Mouse (Mus musculus) neutrophil, adult 5-6 weeks (primary cell): ENCODE measurements around the gene Nav2. TPM values are rescaled to one million over a fixed set of nuclear protein-coding genes. Genes with fewer than 3 reads are reported as not detected.

ENCODE experiments used
- ATAC-seq: fragments of 151-379, 151-347 bp; 2 replicates; pipeline ENCODE4 v1.8.0; 2017; ENCODE audit warnings: mild to moderate bottlenecking, moderate TSS enrichment; ENCODE audit not compliant: insufficient number of reproducible peaks, poor library complexity, low FRiP score, severe bottlenecking; ENCODE audit errors: extremely low read depth
- total RNA-seq: library from RNA; stranded (forward); fragments of 200-1000 nt; gene quantifications from 2 replicates; pipeline ENCODE4 v1.2.3, GENCODE M21; 2017

Gene Nav2
- total RNA-seq, 1 experiment from 2014 or later = 3.1 TPM

DNA sequence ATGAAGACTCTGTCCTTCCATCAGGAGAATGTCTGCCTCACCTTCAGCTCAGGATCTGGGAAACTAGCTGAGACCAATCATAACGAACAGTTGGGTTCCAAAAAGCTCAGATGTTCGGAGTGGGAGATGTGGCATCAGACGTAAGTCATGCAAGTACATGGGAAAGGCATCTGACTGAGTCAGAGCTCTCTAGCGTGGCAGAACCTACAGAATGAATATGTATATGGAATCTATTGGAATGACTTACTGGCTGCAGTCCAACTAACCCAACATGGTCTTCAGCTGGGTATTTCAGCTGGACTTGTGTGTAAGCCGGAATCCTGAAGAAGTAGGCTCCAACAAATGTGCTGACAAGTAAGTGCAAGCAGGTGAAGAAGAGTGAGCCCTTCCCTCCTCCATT is 199.6 kb downstream of the Nav2 start:
- no peak for ATAC-seq

DNA sequence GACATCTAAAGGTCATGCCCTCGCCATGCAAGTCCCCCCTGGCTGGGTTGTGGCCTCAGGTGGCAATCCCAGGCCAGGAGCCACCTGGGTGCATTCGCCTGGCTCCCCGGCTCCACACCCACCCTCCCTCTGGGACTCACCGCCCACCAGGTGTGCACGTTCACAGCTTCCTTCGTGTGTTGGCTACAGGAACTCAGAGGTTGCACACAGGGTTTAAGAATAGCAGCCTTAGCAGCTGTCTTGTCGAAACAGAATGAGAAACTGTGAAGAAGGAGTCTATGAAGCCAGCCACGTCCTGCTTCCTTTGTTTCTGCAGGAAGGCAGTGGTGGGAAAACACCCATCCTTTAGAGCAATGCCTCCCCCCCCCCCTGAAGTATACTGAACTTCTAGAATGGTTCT is 210.5 kb downstream of the Nav2 start:
- ATAC-seq = no peak

DNA sequence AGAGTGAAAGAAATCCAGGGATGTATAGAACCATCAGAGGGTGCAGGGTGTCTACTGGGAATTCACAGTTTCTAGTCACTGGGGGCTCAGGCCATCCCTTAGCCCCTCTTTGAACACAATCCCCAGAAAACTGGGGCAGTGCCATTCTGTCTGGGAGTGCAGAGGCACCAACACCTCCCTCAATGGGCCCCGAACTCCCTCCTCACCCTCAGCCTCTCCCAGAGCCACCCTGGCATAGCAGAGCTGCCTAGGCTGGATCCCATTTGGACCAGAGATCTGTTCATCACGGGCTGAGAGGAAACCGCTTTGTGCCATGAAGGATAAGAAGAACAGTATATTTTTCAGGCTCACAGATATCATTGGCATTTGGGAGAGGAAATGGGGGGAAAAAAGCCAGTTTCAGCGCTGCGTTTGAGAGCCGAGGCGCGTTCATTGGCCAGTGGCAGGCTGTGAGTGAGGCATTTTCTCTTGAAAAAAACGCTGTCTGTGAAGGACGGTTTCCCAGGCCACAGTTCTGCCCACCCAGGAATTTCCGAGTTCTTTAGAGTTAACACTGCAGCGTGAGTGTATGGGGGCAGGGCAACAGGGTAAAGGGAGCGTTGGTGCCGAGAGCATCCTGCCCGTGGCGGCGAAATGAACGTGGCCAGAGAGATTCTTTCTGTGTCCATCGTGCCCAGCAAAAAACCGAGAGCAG is 211.4 kb downstream of the Nav2 start:
- no peak for ATAC-seq

DNA sequence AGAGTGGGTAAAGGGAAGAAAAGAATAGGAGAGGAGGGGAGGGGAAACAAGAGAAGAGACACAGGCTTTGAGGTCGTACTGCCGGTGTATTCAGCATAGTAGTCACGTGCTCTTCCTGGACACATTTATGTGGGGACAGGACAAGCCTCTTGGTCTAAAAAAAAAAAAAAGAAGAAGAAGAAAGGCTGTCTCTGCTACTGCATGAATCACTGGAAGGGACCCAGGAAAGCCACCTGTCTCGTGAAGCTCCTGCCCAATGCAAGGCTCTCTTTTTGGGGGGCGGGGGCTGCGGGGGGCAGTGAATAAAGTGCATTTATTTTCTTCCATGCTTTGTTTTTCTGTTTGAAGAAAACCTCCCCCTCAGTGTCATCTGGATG is 212.0 kb downstream of the Nav2 start:
- ATAC-seq = no peak

DNA sequence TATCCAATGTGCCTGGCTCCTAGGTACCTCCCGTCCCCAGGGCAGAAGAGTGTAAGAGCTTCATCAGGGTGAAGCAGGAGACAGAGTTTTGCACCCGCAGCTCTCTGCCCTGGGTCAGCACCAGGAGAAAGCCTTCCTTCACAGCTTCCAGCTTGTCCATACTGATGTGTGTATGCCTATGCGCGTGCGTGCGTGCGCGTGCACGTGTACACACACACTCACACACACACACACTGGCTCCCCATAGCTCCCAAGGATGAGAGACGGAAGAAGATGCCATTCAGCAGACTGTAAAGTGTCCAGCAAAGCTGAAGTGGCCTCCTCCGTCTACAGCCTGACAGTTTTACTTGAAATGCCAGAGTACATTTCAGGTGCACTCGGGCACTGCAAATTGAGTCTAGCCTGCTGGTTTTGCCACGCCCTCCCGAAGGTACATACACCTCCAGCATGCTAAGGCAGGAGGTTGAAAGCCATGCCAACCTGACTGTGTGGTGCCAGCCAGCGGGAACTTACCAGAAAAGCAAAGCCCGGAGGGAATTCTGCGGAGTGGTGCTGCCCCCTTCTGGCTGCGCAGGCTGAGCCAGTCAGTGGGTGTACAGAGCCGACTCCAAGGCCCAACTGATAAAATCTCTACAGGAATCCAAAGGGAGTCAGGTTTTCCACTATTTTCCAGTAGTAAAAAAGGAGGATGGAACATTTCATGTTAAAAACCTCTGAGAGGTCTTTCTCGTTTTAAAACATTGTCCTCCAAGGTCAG is 212.6 kb downstream of the Nav2 start:
- ATAC-seq = peak; percentile 45

DNA sequence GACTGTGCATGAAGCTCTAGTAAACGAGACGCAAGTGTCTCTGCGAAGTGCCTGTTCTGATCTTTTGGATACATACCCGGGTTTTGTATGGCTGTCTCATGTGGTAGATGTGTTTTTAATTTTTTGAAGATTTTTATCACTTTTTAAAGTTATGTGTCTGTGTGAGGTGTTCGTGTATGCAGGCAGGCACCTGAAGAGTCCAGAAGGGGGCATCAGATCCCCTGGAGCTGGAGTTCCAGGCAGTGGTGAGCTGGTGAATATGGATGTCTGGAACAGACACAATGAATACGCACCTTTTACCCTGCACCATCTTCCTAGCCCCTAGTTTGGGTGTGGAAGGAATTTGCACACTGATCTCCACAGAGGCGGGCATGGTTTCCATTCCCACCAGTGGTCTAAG is 214.0 kb downstream of the Nav2 start:
- ATAC-seq = no peak

DNA sequence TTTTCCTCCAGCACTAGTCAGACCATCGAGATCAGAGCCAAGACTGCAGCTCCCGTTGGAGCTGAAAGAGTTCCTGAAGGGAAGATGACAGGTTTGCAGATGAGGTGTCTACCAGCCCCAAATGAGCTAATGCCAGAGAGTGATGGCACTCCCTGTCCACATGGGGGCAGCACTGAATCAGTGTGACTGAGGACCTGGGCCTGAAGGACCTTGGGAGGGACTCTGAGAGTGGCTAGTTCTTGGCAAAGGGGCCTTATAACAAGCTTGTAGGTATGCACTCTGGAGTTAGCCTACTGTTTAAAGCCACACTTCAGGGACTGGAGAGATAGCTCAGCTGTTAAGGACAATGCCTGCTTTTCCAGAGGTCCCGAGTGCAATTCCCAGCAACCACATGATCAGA is 217.0 kb downstream of the Nav2 start:
- ATAC-seq = 0 out of 2 replicates have a peak, but pooled peaks have one; percentile 27

DNA sequence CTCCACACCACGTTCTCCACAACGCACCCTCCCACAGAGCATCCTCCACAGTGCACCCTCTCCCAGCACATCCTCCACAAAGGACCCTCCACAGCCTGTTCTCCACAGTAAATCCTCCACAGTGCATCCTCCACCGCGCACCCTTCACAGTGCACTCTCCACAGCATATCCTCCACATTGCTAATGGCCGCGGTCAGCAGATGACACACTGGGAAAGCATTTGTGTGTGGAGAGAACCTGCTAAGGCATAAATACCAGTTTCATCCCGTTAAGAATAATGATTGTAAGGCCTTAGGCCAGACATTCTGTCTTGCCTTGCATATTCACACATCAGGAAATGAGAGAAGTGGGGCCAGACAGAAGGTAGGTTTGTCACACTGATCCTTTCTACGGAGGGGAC is 219.7 kb downstream of the Nav2 start:
- no peak for ATAC-seq

DNA sequence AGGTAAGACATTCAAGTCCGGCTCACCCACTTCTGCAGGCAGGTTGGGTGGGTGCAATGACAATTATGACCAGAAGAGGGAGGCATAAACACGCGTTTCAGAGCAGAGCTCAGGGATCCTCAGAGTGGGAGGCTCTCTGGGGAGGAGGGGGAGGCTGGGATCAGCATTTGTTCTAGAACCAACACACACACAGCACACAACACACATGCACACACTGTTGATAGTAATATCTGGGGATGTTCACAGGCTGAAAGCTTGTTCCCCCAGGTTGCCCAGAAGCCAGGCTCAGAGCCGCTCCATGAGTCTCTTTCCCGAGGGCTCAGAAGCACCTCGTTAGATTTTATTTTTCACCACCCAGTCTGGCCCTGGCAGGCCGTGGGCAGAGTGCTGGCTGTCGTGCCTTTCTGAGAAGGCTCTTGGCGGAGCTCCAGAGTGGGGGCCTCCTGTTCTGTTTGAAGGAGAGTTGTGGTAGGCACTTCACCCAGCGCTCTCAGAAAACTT is 224.4 kb downstream of the Nav2 start:
- peak; percentile 60; the same call in 1 of the 2 replicates for ATAC-seq

DNA sequence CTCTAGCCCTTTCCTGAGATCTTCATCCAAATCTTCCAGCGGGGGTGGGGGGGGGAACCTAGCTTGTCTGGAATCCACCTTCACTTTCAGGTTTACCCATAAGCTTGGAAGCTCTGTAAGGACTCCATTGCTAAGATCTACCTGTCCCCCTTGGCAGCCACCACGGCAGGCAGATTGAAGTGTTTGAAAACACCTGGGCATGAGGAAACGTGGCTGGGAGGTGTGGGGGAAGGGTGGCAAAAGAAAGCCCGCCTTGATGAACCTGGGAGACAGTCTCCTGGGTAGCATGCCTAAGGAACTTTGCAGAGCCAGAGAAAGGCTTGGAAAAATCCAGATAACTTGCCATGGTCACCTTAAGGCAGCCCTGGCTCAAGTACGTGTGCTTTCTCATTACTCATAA is 225.9 kb downstream of the Nav2 start:
- no peak for ATAC-seq

DNA sequence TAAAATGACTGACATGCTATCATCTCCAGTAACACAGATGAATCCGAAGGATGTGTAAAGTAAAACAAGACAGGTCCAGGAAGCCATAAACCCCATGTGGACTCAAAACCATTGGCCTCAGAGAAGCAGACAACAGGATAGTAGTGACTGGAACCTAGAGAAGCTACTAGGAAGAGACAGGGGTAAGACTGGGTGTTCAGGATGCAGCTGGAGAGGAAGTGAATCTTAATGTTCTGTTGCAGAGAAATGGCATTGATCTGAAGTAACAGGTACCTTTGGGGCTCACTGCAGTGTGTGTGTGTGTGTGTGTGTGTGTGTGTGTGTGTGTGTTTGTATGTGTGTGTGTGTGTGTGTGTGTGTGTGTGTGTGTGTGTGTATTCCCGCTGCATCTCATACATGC is 231.2 kb downstream of the Nav2 start:
- no peak for ATAC-seq

DNA sequence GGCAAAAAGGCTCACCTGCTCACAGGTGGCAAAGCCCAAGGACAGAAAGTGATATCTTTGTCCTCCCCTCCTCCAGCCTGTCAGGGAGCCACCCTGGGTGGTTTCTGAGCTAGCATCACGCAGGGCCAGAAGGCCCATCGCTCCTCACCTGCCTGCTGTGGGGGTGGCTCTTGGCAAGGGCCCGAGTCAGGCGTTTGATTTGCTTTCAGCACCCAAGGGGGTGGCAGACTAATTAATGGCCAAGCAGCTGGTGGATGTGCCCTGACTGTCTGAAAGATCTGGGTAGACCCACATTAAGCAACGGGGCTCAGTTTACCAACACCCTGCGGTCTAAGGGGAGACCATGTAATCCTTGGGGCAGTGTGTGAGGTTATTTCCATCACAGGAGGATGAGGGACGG is 235.4 kb downstream of the Nav2 start:
- no peak for ATAC-seq

DNA sequence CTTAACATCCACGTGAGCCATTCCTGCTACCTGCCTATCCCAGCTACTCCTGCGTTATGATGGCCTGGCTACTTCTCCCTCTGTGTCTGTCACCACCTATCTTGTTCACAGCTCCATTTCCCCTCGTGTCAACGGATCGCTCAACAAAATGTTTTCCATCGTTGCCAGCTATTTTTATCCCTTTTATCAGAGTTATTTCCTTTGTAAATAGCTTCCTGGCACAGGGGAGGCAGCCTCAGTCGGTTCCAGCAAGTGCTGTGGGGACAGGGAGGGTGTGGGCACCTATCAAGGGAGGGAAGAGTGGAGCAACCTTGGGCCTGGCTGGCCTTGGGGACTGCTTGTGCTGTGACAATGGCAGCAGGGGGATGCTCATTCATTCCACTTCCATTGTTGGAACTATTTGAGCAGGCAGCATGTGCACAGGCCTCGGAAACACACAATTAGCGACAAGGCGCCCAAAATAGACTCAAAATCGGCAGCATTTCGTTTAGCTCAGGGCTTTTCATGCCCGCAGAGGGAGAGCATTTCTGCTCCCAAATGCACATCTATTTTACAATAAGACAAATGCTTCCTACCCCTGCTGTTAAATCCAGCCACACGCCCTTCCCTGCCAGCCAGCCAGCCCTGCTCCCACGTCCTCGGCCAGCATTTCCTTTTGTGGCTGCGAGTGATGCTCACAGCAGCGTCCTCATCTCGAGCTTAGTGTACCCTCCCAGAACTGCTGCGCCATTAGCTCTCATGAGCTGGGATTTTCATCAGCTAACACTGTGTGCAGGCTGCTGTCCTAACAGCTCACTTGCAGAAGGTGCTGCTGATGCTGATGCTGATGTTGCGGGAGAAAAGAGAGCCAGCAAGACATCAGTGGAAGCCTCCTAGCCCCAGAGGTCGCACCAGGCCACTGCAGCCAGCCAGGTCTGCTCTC is 237.5 kb downstream of the Nav2 start:
- ATAC-seq = no peak

DNA sequence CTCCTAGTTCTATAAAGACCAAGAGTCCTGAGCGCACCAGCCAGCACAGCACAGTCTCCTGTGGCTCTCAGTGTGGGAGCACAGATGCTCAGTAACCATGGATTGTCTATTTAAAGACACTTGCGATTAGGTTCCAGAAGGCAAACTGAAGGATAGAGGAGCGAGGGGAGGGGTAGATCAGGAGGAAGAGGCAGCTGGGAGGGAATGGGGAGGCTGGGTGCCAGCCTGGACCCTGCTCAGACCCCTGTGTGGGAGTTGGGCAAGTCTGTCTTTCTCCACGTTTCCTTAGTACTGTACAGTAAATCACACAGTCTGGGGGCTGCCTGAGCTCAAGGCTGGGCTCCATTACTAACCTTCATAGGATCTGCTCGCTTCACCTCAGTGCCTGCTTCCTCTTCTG is 243.8 kb downstream of the Nav2 start:
- no peak for ATAC-seq

DNA sequence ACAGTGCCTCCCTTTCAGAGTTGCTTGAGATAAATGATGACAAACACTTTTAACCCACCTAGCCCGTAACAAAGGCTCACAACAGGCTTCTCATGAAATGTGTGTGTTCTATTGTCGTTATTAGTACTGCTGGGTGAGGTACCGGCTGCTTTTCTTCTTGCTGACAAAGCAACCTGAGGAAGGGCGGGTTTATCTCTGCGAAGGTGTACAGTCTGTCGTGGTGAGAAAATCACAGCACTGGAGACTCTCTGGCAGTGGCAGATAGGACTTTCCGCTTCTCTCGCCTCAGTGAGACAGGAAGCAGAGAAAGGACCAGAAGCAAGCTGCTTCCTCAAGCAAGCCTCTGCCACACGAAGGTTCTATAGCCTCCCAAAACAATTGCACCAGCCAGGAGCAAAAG is 244.2 kb downstream of the Nav2 start:
- ATAC-seq = no peak

DNA sequence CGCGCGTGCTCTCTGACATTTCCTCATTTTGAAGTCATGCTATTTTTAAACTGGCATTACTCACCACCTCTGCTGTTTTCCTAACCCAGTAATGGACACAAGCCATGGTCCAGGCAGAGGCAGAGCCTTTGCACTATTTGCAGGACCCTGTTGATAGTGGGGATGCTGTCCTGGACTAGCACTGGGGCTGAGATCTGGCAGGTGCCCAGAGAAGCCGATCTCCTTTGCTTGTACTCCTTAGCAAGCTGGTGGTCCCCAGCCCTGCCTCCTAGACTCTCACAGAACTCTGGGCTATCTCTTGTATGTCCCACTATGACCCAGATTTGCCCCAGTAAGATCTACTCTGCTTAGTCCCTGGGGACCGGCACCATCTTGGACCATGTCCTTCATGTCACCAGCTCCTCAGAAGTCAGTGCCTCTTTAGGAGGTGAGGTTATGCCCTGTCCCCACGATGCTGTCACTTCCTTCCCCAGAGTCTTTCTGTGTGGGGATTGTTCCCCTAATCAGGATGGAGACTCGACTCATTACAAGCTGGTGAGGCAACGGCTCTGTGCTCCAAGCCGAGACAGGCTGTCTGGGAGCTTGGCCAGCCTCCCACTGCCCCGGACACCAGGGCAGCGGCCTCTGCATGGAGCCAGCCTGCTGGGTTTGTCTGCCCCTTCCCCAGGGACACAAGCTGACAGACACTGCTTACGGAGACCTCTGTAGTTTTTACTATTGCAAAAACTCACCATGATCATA is 250.3 kb downstream of the Nav2 start:
- no peak for ATAC-seq

DNA sequence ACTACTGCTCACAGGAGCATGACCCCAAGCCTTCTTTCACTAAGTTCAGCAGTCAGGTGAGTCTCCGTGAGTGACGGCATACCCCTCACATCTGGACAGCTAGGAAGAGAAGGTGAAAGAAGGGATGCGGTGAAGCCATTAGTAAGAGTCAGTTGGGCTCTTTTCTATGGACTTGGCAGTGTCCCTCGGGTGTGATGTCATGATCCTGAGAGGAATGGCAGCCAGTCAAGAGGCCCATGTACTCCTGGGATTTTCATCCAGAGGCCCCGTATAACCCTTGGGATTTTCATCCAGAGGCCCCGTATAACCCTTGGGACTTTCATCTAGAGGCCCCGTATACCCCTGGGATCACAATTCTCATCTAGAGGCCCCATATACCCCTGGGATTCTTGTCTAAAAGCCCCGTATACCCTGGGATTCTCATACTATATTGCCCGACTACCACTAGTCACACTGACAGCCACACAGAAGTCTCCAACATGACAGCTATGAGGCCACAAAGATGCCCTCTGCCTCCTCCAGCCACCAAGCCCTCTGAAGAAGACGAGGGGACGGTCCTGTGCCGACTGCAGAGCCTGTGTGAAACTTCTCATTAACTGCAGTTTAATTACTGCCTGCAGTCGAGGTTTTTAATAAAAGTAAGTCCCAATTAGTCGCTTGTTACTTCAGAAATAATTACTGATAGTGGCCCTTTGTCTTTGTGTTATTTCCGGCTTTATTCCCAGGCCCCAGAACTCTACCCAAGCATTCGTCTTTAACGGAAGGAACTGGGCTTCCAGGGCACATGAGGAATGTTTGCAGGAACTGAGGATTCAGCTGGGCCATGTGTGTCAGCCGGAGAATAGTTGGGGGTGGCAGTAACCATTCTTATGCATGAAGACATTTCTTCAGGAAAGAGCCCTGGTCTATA is 251.4 kb downstream of the Nav2 start:
- ATAC-seq = no peak

DNA sequence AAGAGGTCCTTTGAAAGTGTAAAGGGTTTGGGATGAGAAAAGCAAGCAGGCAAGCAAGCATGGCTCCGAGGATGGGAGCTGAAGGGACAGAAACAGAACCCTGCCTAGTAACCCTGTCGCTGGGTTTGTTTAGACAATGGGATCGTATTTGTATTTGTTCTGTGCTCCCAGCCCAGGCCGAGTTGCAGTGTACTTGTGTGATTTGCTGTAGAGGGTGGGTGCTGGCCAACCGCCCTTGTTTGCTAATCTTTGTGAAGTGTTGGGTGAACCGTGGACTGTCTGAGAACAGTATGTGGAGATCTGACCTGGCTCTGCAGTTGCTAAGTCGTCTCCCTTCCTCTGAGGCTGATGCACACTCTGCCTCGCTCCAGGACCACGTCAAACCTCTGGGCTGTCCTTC is 253.6 kb downstream of the Nav2 start:
- no peak for ATAC-seq
